Mouse (Mus musculus) forebrain, embryonic 10.5 days (tissue): Measurements from ENCODE around the gene Cd177. TPM values are rescaled to one million over a fixed set of nuclear protein-coding genes. Genes with fewer than 3 reads are reported as not detected.
"Not testable (repeated sequence)": the region's sequence is repeated elsewhere in the genome, so short reads cannot be mapped to it uniquely, and the experiment has no call there.

Experiments used
- DNase-seq: peaks from one replicate; pipeline ENCODE4 v3.0.0-alpha.2; 2017; ENCODE audit warnings: low spot score; ENCODE audit errors: extremely low spot score
- H3K27ac ChIP-seq: fragments of 300-500 bp; sonication (generic); 2 replicates; pipeline ENCODE4 v1.5.1; 2016; ENCODE audit warnings: mild to moderate bottlenecking
- H3K27me3 ChIP-seq: fragments of 300-500 bp; sonication (generic); 2 replicates; pipeline ENCODE4 v1.6.1; 2016; ENCODE audit warnings: mild to moderate bottlenecking; ENCODE audit not compliant: poor library complexity, severe bottlenecking
- H3K36me3 ChIP-seq: fragments of 300-500 bp; sonication (generic); replicated peaks from 2 replicates; pipeline ENCODE4 v1.6.1; 2016; ENCODE audit warnings: mild to moderate bottlenecking, moderate library complexity
- H3K4me1 ChIP-seq: fragments of 300-500 bp; sonication (generic); 2 replicates; pipeline ENCODE4 v1.6.1; 2016
- H3K4me3 ChIP-seq: fragments of 300-500 bp; sonication (generic); 2 replicates; pipeline ENCODE4 v1.5.1; 2016; ENCODE audit warnings: mild to moderate bottlenecking, moderate library complexity
- H3K9me3 ChIP-seq: fragments of 300-500 bp; sonication (generic); 2 replicates; pipeline ENCODE4 v1.6.1; 2016; ENCODE audit warnings: mild to moderate bottlenecking, moderate library complexity
- WGBS: fragments of 180-500 bp; shearing (Covaris S2); methylation state at CpG from one replicate; pipeline ENCODE4 v1.1.7; 2016; 5-methylcytosine and 5-hydroxymethylcytosine counted together
- polyA plus RNA-seq: library from polyadenylated mRNA; unstranded; fragments of >200 nt; fragmentation: Nextera tagmentation; extraction: Ambion mirVana; gene quantifications from 2 replicates; pipeline ENCODE4 v1.2.1, GENCODE M21; 2016

Cd177 gene
- polyA plus RNA-seq, 1 experiment from 2014 or later, result not detected

DNA sequence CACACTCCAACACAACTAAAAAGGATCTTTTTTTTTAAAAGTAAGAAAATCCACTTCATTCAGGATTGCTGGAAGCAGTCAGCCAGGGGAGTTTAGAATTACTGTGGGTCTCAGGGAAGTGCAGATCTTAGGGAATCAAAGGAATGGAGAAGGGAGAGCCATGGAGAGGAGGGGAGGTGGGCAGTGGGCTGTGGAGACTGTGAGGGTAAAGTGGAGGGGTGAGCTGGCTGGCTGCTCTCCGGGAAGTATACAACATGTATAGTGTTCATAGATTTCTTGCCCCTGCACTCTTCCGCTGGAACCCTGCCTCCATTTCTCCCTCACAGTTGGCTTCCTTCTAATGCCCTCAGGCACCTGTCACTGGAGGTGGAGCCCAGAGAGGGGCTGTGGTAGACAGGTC lies 8.5 kb downstream of the Cd177 start:
- Histone ChIP-seq H3K27me3 (no peaks in the 10 kb centered on the region), H3K27ac (no peak overlapping the region), H3K4me1 (peaks cover 7% of the 10 kb centered on the region; the same call in 1 of the 2 replicates), H3K4me3 (no peak overlapping the region), H3K36me3 (no peaks in the 10 kb centered on the region), H3K9me3 (no peaks in the 10 kb centered on the region)
- no peak for DNase-seq
- WGBS, result 83% methylated on average over 2 of the region's 2 CpGs

DNA sequence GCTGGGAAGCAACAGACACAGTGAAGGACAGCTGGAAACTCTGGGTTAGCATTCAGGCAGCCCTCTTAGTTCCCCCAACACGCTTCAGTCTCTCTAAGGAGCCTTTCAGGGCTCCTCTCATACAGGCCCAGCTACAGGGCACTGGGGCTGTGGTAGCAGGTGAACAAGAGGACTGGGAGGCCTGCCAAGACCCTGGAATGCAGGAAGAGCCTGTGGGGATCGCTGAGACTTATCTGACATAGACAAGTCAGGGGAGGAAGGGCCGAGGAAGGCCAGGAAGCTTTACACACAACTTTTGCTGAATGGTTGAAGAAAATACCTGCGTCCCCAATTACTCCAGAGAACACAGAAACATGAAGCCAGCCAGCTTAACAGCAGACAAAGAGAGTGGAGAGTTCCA lies 9.4 kb downstream of the Cd177 start:
- Histone ChIP-seq H3K4me3 (no peak overlapping the region), H3K36me3 (no peaks in the 10 kb centered on the region), H3K4me1 (peaks cover 7% of the 10 kb centered on the region; the same call in 1 of the 2 replicates), H3K27me3 (no peaks in the 10 kb centered on the region), H3K27ac (peak overlapping the region; percentile 22; the same call in 1 of the 2 replicates), H3K9me3 (no peaks in the 10 kb centered on the region)
- DNase-seq, result no peak
- WGBS, result 66% methylated on average over 4 of the region's 4 CpGs

DNA sequence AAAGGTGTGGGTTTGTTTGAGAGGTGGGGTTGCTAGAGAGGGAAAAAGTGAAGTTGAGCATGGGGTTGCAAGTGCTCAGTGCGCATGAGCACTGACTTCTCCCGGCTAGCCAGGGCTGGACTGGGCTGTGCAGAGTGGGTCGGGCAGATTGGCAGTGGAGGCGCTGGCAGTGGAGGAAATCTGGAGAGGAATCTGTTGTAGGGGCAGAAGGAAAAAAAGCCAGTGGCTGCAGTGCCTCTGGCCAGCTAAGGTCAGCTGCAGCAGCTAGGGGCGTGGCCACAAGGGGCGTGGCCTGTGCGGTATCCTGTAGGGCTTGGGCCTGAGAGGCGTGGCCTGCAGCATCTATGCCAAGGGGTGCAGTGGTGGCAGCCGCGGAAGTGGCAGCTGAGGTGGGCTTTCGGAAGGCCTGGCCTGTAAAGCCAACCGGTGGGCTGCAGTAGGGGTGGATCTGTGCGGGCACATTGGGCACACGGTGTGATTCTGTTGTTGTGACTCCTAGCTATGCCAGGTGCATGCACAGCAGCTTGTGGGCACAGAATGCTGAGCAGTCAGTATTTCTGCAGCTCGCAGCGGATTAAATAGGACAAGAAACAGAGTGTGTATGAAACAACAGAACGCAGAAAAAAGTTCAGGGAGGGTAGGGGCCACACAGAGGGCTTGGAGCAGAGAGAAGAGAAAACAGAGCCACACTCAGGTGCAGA lies 24.0 kb downstream of the Cd177 start:
- Histone ChIP-seq H3K4me1 (peaks cover 19% of the 10 kb centered on the region), H3K4me3 (peak overlapping the region; percentile 38), H3K36me3 (no peaks in the 10 kb centered on the region), H3K27me3 (no peaks in the 10 kb centered on the region), H3K27ac (no peak overlapping the region), H3K9me3 (peaks cover under 1% of the 10 kb centered on the region; the same call in 1 of the 2 replicates)
- DNase-seq, result peak; percentile 54
- 16% methylated on average over 17 of the region's 17 CpGs for WGBS

DNA sequence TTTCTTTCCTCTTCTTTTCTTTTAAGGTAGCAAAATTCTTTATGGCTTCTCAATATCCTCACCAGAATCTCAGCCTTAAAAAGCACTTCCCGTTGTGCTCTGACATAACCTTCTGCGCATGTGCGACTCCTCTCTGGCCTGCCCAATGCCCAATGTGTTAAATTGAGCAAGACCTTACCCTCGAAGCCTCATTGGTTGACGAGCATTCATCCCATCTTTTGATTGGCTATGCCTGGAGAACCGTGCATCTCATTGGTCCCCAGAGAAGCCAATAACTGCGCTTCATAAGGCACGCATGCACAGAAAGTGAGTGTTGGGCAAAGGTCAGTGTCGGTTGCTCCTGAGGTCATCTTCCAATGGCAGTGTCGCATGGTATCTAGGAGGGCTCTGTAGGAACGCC lies 33.3 kb downstream of the Cd177 start, which contains the start of gene Gm4763:
Gene Gm4763 (minus strand): TSS at position 101 of the 400 bp plus-strand sequence.
- 91% methylated on average over 11 of the region's 11 CpGs for WGBS
- DNase-seq, H3K27me3 ChIP-seq: not testable (repeated sequence)

GRCm38 (mm10) chr7:24715039-24715438 lies 45.1 kb downstream of the Cd177 start:
- Histone ChIP-seq H3K27me3 (no peaks in the 10 kb centered on the region), H3K27ac (no peak overlapping the region), H3K9me3 (no peaks in the 10 kb centered on the region), H3K4me3 (no peak overlapping the region), H3K36me3 (no peaks in the 10 kb centered on the region), H3K4me1 (no peaks in the 10 kb centered on the region)
- WGBS, result 83% methylated on average over 6 of the region's 6 CpGs
- no peak for DNase-seq

More for the DNA sequence above, 33.3 kb downstream of the Cd177 start, which contains the start of gene Gm4763:
- not testable (repeated sequence) for H3K4me1 ChIP-seq, H3K4me3 ChIP-seq, H3K27ac ChIP-seq, H3K36me3 ChIP-seq, H3K9me3 ChIP-seq

DNA sequence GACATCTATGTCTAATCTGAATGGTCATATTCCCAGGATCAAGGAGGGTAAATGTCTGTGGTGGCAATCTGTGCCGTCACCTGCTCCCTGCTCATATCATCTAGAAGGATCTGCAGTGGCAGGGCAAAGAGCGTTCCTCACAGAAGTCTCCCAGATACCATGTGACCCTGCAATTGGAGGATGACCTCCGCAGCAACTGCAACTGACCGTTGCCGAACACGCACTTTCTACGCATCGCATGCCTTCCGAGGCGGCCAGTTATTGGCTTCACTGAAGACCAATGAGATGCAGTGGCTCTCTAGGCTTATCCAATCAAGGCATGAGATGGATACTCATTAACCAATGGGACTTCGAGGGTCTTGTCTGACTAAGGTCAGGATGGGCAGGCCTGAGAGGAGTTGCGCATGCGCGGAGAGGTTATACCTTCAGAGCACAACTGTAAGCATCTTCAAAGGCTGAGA lies 51.2 kb downstream of the Cd177 start, which contains the start of gene BC049730:
Gene BC049730 (plus strand): TSS at position 411 of the 461 bp plus-strand sequence.
- no peaks in the 10 kb centered on the region for H3K36me3 ChIP-seq
- H3K27me3 ChIP-seq, result no peaks in the 10 kb centered on the region
- no peaks in the 10 kb centered on the region for H3K4me1 ChIP-seq
- no peak for DNase-seq
- H3K4me3 ChIP-seq, result no peak within 1 kb of the TSS
- H3K9me3 ChIP-seq, result no peaks in the 10 kb centered on the region
- no peak within 1 kb of the TSS for H3K27ac ChIP-seq
- WGBS, result 96% methylated on average over 14 of the region's 14 CpGs

DNA sequence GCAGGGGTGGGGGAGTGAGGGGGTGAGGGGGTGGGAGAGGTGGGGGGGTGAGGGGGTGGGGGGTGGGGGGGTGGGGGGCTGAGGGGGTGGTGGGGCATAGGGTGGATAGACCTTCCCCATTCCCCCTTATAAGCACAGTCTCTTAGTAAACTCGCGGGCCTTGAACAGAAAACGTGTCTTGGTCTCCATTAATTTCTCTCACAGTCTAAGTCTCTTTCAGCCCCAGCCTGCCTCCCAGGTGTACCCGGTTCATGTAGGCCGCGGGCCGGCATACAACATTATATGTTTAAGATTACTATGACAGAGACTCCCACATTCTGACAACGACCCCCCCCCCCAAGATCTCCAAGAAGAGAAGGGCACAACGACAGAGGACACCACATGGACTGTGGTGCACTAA lies 57.3 kb downstream of the Cd177 start:
- H3K36me3 ChIP-seq, H3K4me1 ChIP-seq, H3K27ac ChIP-seq, H3K4me3 ChIP-seq, H3K9me3 ChIP-seq, H3K27me3 ChIP-seq, DNase-seq: not testable (repeated sequence)
- 89% methylated on average over 9 of the region's 9 CpGs for WGBS

- H3K36me3 ChIP-seq, H3K4me3 ChIP-seq, H3K27me3 ChIP-seq, DNase-seq, H3K27ac ChIP-seq, H3K9me3 ChIP-seq, H3K4me1 ChIP-seq: not testable (repeated sequence)
- WGBS, result 96% methylated on average over 4 of the region's 4 CpGs
Observed at GRCm38 (mm10) chr7:24697891-24698290, 62.2 kb downstream of the Cd177 start.

Other genes starting within 250 kb of the Cd177 start
- gene AC161166.1, start 247.9 kb downstream of the Cd177 start, polyA plus RNA-seq, result 0.82 and 1.3 TPM in 2 replicates
- gene Irgq, start 229.6 kb downstream of the Cd177 start, polyA plus RNA-seq, result 6.9 and 7.3 TPM in 2 replicates
- gene Pinlyp, start 214.2 kb downstream of the Cd177 start, polyA plus RNA-seq, result not detected in 2 replicates
- 174 and 177 TPM in 2 replicates for gene Xrcc1, start 214.0 kb downstream of the Cd177 start, polyA plus RNA-seq
- 24.4 and 26.6 TPM in 2 replicates for gene Ethe1, start 172.8 kb downstream of the Cd177 start, polyA plus RNA-seq
- 1.4 TPM in 2 replicates for gene Zfp575, start 172.7 kb downstream of the Cd177 start, polyA plus RNA-seq
- gene Phldb3, start 149.5 kb downstream of the Cd177 start, polyA plus RNA-seq, result not detected in 2 replicates
- 0.36 and 0.88 TPM in 2 replicates for gene Lypd3, start 123.8 kb downstream of the Cd177 start, polyA plus RNA-seq
- gene Tex101, start 83.6 kb downstream of the Cd177 start, polyA plus RNA-seq, result not detected in 2 replicates
- gene BC049730, start 51.1 kb downstream of the Cd177 start, polyA plus RNA-seq, result not detected in 2 replicates
- gene Gm4763, start 33.4 kb downstream of the Cd177 start, polyA plus RNA-seq, result not detected in 2 replicates
- not detected in 2 replicates for gene Ceacam10, start 16.9 kb upstream of the Cd177 start, polyA plus RNA-seq
- 12.7 and 12.8 TPM in 2 replicates for gene Gm9844, start 101.9 kb upstream of the Cd177 start, polyA plus RNA-seq
- gene Lypd4, start 109.6 kb upstream of the Cd177 start, polyA plus RNA-seq, result not detected in 2 replicates
- not detected in 2 replicates for gene Dmrtc2, start 109.7 kb upstream of the Cd177 start, polyA plus RNA-seq
- gene Rps19, start 124.1 kb upstream of the Cd177 start, polyA plus RNA-seq, result 2,087 and 2,135 TPM in 2 replicates
- 0.25 and 0.55 TPM in 2 replicates for gene Cd79a, start 137.1 kb upstream of the Cd177 start, polyA plus RNA-seq
- 58.2 and 59.2 TPM in 2 replicates for gene Arhgef1, start 142.6 kb upstream of the Cd177 start, polyA plus RNA-seq
- gene Gm4881, start 184.2 kb upstream of the Cd177 start, polyA plus RNA-seq, result not detected in 2 replicates
- 73.1 and 73.7 TPM in 2 replicates for gene Rabac1, start 212.4 kb upstream of the Cd177 start, polyA plus RNA-seq
- 6.8 and 9.1 TPM in 2 replicates for gene Atp1a3, start 245.6 kb upstream of the Cd177 start, polyA plus RNA-seq